Mouse (Mus musculus) limb, embryonic 12.5 days (tissue): ENCODE data around the gene Anks1b. TPM values are rescaled to one million over a fixed set of nuclear protein-coding genes. Genes with fewer than 3 reads are reported as not detected.
A peak's percentile ranks its signal among the peaks of the same experiment; 100 is the strongest.

Experiments used
- ATAC-seq: fragments of 200-750 bp; cut with Nextera tagmentation; 2 replicates; pipeline ENCODE4 v1.8.0; 2017; ENCODE audit warnings: low read depth, moderate TSS enrichment; ENCODE audit not compliant: insufficient number of reproducible peaks, insufficient read depth, low FRiP score, low TSS enrichment
- H3K27ac ChIP-seq: fragments of 300-500 bp; sonication (generic); 2 replicates; pipeline ENCODE4 v1.5.1; 2016; ENCODE audit warnings: mild to moderate bottlenecking, moderate library complexity
- H3K27me3 ChIP-seq: fragments of 300-500 bp; sonication (generic); 2 replicates; pipeline ENCODE4 v1.6.1; 2016; ENCODE audit warnings: mild to moderate bottlenecking, moderate library complexity
- H3K36me3 ChIP-seq: fragments of 300-500 bp; sonication (generic); 2 replicates; pipeline ENCODE4 v1.6.1; 2016; ENCODE audit warnings: mild to moderate bottlenecking, moderate library complexity
- H3K4me1 ChIP-seq: fragments of 300-500 bp; sonication (generic); replicated peaks from 2 replicates; pipeline ENCODE4 v1.6.1; 2016
- H3K4me2 ChIP-seq: fragments of 300-500 bp; sonication (generic); 2 replicates; pipeline ENCODE4 v1.6.1; 2016; ENCODE audit warnings: mild to moderate bottlenecking, moderate library complexity
- H3K4me3 ChIP-seq: fragments of 300-500 bp; sonication (generic); replicated peaks from 2 replicates; pipeline ENCODE4 v1.5.1; 2016; ENCODE audit warnings: mild to moderate bottlenecking
- H3K9ac ChIP-seq: fragments of 300-500 bp; sonication (generic); replicated peaks from 2 replicates; pipeline ENCODE4 v1.6.1; 2016; ENCODE audit warnings: mild to moderate bottlenecking, moderate library complexity
- H3K9me3 ChIP-seq: fragments of 300-500 bp; sonication (generic); 2 replicates; pipeline ENCODE4 v1.6.1; 2016; ENCODE audit warnings: mild to moderate bottlenecking, moderate library complexity
- WGBS: fragments of 180-500 bp; shearing (Covaris S2); methylation state at CpG from one replicate; pipeline ENCODE4 v1.1.7; 2016; 5-methylcytosine and 5-hydroxymethylcytosine counted together
- polyA plus RNA-seq: library from polyadenylated mRNA; unstranded; fragments of >200 nt; fragmentation: Nextera tagmentation; extraction: Ambion mirVana; gene quantifications from 2 replicates; pipeline ENCODE4 v1.2.1, GENCODE M21; 2016

The Anks1b gene
- polyA plus RNA-seq, 1 experiment from 2014 or later: 1.8 TPM

DNA sequence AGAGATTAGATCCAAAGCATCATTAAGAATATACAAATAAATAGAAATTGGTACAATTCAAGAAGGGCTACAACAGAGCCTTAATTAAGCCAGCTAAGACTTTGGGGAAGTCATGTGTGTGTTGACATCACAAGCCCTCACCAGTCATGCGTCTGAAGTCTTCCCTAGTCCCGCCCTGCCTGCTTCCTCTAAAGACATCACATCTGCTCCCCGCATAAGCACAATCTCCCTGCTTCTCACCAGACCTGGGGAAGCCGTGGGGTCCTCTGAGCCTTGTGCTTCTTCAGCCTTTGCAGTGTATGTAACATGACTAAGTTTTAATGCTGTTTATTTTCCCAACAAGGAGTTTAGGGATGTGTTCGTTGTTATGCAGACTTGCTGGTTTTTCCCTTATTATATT, 706.7 kb downstream of the Anks1b start:
- Histone ChIP-seq H3K36me3 (no peaks in the 10 kb centered on the region), H3K9ac (no peak overlapping the region), H3K9me3 (no peaks in the 10 kb centered on the region), H3K27ac (no peak overlapping the region), H3K4me3 (no peak overlapping the region), H3K4me1 (peaks cover 7% of the 10 kb centered on the region; the same call in 1 of the 2 replicates), H3K27me3 (peaks cover 6% of the 10 kb centered on the region), H3K4me2 (no peak overlapping the region)
- WGBS: 79% methylated on average over 5 of the region's 5 CpGs
- ATAC-seq: no peak

DNA sequence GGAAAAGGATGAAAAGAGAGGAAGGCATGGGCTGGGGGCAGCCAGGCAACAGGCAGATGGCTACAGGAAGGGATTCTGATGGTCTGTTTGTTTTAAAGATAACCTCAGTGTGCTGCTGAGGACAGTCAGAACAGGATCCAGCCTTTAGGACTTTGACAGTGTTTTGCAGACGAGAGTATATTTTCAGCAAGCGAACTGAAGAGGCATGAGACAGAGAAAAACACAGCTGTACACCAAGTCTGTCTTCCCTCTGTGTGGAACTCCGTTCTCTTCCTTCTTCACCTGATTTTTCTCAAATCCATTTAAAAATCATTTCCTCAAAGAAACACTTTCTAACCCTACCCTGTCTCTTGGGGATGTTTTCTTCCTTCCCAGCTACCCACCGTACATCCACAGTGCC, 710.7 kb downstream of the Anks1b start:
- H3K4me2 ChIP-seq: no peak overlapping the region
- WGBS: 86% methylated on average over 4 of the region's 4 CpGs
- no peak overlapping the region for H3K4me3 ChIP-seq
- ATAC-seq: no peak
- H3K27me3 ChIP-seq: no peaks in the 10 kb centered on the region; the same call in 1 of the 2 replicates
- H3K4me1 ChIP-seq: no peaks in the 10 kb centered on the region
- no peak overlapping the region for H3K9ac ChIP-seq
- no peaks in the 10 kb centered on the region for H3K36me3 ChIP-seq
- H3K27ac ChIP-seq: no peak overlapping the region
- no peaks in the 10 kb centered on the region for H3K9me3 ChIP-seq

DNA sequence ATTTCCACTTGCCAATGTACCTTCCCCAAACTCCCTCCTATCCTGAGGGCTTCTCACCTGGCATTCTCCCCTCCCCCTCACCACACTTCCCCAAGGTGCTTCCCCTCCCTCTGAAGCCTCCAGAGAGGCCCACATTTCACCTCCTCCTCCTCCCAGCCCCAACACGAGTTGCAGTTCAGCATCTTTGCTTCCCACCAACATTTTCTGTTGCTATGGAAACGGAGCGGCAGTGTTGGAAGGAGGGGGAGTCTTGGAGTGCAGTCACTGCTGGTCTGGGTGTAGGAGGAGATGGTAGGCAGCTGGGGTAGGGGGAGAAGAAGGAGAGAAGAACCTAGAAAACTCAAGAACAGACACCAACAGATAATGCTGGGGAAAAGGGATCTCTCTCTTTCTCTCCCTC, 722.8 kb downstream of the Anks1b start:
- H3K4me1 ChIP-seq: peaks cover 14% of the 10 kb centered on the region
- H3K27ac ChIP-seq: no peak overlapping the region

DNA sequence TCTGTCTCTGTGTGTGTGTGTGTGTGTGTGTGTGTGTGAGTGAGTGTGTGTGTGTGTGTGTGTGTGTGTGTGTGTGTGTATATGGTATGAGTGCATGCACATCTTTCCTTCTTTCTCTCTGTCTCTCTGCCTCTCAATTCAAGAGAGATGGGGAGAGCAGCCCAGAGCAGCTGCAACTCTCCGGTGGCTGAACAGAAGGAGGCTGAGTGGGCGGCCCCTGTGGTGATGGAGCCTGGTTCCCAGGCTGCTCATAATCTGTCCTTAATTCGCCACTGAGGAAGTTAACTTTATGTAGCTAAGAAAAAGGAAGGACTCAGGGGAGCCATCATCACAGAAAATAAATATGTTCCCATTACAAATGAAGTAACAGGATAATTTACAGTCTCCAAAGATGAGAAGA, 723.3 kb downstream of the Anks1b start:
- peaks cover 27% of the 10 kb centered on the region for H3K27me3 ChIP-seq
- ATAC-seq: peak; percentile 72; the same call in 1 of the 2 replicates
- H3K4me2 ChIP-seq: peak overlapping the region; percentile 3; the same call in 1 of the 2 replicates
- peaks cover 14% of the 10 kb centered on the region for H3K4me1 ChIP-seq
- WGBS: 9% methylated on average over 3 of the region's 3 CpGs
- H3K4me3 ChIP-seq: no peak overlapping the region
- no peaks in the 10 kb centered on the region for H3K36me3 ChIP-seq
- no peaks in the 10 kb centered on the region for H3K9me3 ChIP-seq
- no peak overlapping the region for H3K27ac ChIP-seq
- H3K9ac ChIP-seq: no peak overlapping the region

More for the DNA sequence above, 722.8 kb downstream of the Anks1b start:
- Histone ChIP-seq H3K9ac (no peak overlapping the region), H3K4me3 (no peak overlapping the region), H3K4me2 (peak overlapping the region; percentile 3; the same call in 1 of the 2 replicates), H3K9me3 (no peaks in the 10 kb centered on the region), H3K36me3 (no peaks in the 10 kb centered on the region), H3K27me3 (peaks cover 27% of the 10 kb centered on the region)
- peak; percentile 66 for ATAC-seq
- WGBS: 11% methylated on average over 3 of the region's 3 CpGs

DNA sequence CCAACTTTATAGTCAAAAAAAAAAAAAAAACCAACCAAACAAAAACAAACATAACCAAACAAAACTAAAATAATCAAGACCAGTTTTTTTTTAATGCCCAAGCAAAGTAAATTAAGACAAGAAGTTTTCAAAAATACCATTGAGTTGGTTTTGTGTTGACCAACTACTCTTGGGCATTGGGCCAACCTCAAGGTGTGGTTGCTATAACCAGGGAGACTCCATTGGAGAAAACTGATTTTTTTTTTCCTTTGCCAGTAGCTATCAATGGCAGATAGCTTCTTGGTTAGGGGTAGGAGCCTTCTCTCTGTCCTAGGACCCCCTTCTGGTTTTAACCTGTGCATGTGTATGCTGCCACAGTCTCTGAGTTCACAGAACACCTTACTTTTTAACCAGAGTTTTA, 725.8 kb downstream of the Anks1b start:
- Histone ChIP-seq H3K27me3 (peaks cover 11% of the 10 kb centered on the region), H3K27ac (no peak overlapping the region), H3K36me3 (no peaks in the 10 kb centered on the region), H3K4me2 (no peak overlapping the region), H3K4me3 (no peak overlapping the region), H3K9me3 (no peaks in the 10 kb centered on the region), H3K4me1 (peaks cover 14% of the 10 kb centered on the region), H3K9ac (no peak overlapping the region)
- ATAC-seq: no peak

DNA sequence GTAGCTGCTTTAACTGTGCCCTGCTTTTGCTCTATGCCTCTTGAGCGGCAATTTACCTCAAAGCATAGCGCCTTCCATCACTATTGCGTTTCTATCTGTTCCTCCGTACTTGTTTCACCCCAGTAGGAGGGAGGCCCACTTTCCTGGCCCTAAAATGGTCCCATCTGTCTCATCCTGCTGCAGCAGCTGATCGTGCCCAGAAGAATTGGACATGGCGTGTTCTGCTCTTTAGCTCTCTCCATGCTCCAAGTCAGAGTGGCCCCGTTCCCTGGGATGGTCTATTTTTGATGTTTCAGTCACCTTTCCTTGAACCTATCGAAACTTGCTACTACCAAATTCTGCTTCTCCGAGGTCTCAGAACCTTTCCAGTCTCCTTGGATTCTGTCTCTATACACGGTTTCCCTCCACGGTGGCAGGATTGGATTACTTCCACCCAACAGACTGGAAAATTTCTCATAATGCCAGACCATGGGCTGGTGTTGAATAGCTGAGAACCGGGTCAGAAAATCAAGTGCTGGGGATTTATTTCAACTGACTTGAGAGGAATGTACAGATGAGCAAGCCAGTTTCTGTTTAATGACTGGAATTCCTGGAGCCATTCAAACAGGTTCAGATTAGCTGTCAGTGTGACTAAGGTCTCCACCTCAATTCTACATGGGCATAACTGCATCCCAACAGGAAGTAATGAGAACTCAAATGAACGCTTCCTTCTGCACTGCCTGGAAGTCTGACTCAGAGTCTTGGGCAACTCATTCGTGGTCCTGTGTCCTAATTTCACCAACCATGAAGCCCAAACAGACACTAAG, 726.6 kb downstream of the Anks1b start:
- peaks cover 5% of the 10 kb centered on the region for H3K27me3 ChIP-seq
- ATAC-seq: no peak
- no peak overlapping the region for H3K4me2 ChIP-seq
- no peak overlapping the region for H3K27ac ChIP-seq
- no peaks in the 10 kb centered on the region for H3K9me3 ChIP-seq
- no peak overlapping the region for H3K9ac ChIP-seq
- H3K36me3 ChIP-seq: no peaks in the 10 kb centered on the region
- H3K4me1 ChIP-seq: peaks cover 14% of the 10 kb centered on the region
- WGBS: 88% methylated on average over 14 of the region's 14 CpGs
- no peak overlapping the region for H3K4me3 ChIP-seq

DNA sequence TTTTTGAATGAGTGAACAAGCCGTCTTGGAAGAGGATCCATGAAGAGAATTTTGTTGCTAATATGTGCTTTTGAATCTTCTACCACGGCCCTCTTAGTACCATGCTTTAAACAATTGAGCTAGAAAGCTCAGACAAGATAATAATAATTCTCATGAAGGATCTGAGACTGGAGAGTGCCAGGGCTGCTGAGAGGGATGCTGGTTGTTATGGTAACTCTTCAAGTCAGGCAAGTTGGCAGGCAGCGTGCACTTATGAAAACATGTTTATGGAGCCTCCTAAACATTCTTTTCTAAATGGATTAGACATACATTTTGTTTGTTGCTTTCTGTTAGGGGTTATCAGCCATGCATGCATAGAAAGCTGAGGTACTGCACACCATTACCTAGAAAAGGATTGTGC, 734.3 kb downstream of the Anks1b start:
- no peaks in the 10 kb centered on the region for H3K9me3 ChIP-seq
- H3K36me3 ChIP-seq: no peaks in the 10 kb centered on the region
- H3K4me3 ChIP-seq: no peak overlapping the region
- WGBS: 75% methylated on average over 3 of the region's 3 CpGs
- H3K27me3 ChIP-seq: no peaks in the 10 kb centered on the region
- H3K4me2 ChIP-seq: no peak overlapping the region
- no peak overlapping the region for H3K27ac ChIP-seq
- H3K9ac ChIP-seq: no peak overlapping the region
- H3K4me1 ChIP-seq: no peaks in the 10 kb centered on the region
- ATAC-seq: no peak

DNA sequence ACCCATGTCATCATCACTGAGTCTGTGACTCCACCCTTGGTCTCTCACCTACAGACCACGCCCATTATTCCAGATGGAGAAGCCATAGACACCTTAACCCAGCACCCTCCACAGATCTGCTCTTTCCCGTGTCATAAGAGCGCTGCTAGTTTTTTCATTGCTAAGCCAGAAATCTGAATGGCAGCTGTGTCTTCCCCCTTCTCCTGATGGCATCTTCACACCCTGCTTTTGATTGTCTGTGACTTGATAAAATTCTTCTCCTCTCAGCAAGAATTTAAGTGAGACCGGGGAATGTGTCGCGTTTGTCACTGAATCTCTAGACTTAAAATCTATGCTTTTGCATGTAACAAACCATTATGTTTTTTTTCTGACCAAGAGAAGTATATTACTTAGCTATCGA, 736.1 kb downstream of the Anks1b start:
- Histone ChIP-seq H3K36me3 (no peaks in the 10 kb centered on the region), H3K27ac (no peak overlapping the region), H3K9ac (no peak overlapping the region), H3K4me3 (no peak overlapping the region), H3K9me3 (no peaks in the 10 kb centered on the region), H3K4me1 (no peaks in the 10 kb centered on the region), H3K27me3 (no peaks in the 10 kb centered on the region), H3K4me2 (no peak overlapping the region)
- ATAC-seq: no peak
- 85% methylated on average over 7 of the region's 7 CpGs for WGBS

DNA sequence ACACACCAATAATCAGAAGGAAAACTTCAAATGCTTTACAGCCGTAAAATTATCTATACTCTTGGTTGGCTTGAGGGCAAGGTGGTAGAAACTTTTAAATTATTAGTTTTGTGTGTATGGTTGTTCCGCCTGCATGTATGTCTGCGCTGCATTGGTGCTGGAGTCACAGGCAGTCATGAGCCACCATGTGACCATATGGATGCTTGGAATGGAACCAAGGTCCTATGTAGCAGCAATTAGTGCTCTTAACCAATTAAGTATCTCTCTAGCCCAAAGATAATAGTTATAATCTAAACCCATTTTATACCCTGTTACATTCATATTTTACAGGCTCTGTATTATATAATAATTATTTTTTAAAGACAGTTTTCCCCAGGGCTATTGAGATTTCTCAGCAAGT, 739.7 kb downstream of the Anks1b start:
- Histone ChIP-seq H3K4me3 (no peak overlapping the region), H3K27me3 (no peaks in the 10 kb centered on the region), H3K4me1 (no peaks in the 10 kb centered on the region), H3K9me3 (no peaks in the 10 kb centered on the region), H3K36me3 (no peaks in the 10 kb centered on the region), H3K9ac (no peak overlapping the region), H3K4me2 (no peak overlapping the region), H3K27ac (no peak overlapping the region)
- WGBS: 92% methylated on average over 3 of the region's 3 CpGs
- no peak for ATAC-seq

DNA sequence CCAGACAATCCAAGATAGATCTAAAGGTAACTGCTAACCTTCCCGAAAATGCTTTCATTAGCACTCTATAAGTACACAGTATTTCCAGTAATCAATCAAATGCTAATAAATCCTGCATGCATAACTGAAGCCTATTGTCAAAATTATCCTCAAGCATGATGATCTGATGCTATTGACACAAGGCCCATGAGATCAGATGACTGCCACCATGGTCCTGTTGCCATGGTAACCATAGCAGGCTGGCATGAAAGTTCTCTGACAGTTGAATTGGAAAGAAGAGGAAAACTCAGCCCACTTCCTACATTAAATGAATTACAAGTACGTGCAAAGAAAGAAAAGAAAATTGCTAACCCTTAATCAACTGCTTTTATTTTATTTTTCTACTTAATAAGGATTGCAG, 741.9 kb downstream of the Anks1b start:
- Histone ChIP-seq H3K4me1 (no peaks in the 10 kb centered on the region), H3K4me3 (no peak overlapping the region), H3K9ac (no peak overlapping the region), H3K27ac (no peak overlapping the region), H3K4me2 (no peak overlapping the region), H3K36me3 (no peaks in the 10 kb centered on the region), H3K27me3 (no peaks in the 10 kb centered on the region), H3K9me3 (no peaks in the 10 kb centered on the region)
- ATAC-seq: no peak
- 81% methylated on average over 2 of the region's 2 CpGs for WGBS

DNA sequence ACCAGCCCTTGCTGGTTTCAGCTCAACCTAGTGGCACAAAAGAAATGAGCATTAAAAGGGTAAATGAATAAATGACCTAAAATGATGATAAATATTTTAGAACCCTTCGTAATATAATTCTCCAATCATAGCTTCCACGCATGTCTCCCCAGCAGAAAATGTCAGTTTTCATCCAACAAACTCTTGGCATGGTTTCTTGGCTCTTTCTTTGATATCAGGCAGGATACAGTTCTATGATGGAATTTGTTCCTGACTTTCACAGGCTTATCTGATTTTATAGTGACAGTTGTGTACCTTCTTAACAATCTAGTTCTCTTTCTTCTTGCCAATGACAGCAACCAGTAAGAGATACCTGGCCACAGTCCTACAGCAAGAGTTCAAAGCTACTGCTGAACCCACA, 743.3 kb downstream of the Anks1b start:
- Histone ChIP-seq H3K27me3 (no peaks in the 10 kb centered on the region), H3K9ac (no peak overlapping the region), H3K4me1 (no peaks in the 10 kb centered on the region), H3K36me3 (no peaks in the 10 kb centered on the region), H3K4me3 (no peak overlapping the region), H3K27ac (no peak overlapping the region), H3K9me3 (no peaks in the 10 kb centered on the region), H3K4me2 (no peak overlapping the region)
- no peak for ATAC-seq
- 97% methylated on average over 2 of the region's 2 CpGs for WGBS
